Mouse (Mus musculus): ENCODE data around the gene Magi3. TPM values are rescaled to one million over a fixed set of nuclear protein-coding genes. Genes with fewer than 3 reads are reported as not detected.

Gene Magi3
- polyA plus RNA-seq, 1 experiment from 2014 or later, result 7.4 TPM

GRCm38 (mm10) chr3:104032747-104033146 is 187.4 kb downstream of the Magi3 start:
- H3K4me1 ChIP-seq (replicated peaks; ENCODE audit: control insufficient read depth, insufficient read depth, low read length), result no peaks in the 10 kb centered on the region
- no peak overlapping the region for H3K9ac ChIP-seq (ENCODE audit: low read depth, low read length)
- no peaks in the 10 kb centered on the region for H3K27me3 ChIP-seq (ENCODE audit: control insufficient read depth, insufficient read depth, low read length)
- H3K4me2 ChIP-seq (replicated peaks; ENCODE audit: low read depth, low read length), result no peak overlapping the region
- no peaks in the 10 kb centered on the region for H3K36me3 ChIP-seq (ENCODE audit: control insufficient read depth, insufficient read depth, low read length)
- no peak overlapping the region for H3K27ac ChIP-seq (ENCODE audit: low read depth, low read length)
- WGBS, result 90% methylated on average over 1 of the region's 1 CpGs
- no peak overlapping the region for H3K4me3 ChIP-seq (ENCODE audit: low read depth, low read length)
- no peaks in the 10 kb centered on the region for H3K9me3 ChIP-seq (ENCODE audit: control insufficient read depth, low read length)
- DNase-seq (ENCODE audit: low spot score), result no peak
- ATAC-seq (ENCODE audit: low FRiP score), result no peak

GRCm38 (mm10) chr3:104032086-104032485 is 188.1 kb downstream of the Magi3 start:
- Histone ChIP-seq H3K27ac (ENCODE audit: low read depth, low read length) (no peak overlapping the region), H3K9me3 (ENCODE audit: control insufficient read depth, low read length) (no peaks in the 10 kb centered on the region), H3K4me2 (replicated peaks; ENCODE audit: low read depth, low read length) (no peak overlapping the region), H3K9ac (ENCODE audit: low read depth, low read length) (no peak overlapping the region), H3K4me3 (ENCODE audit: low read depth, low read length) (no peak overlapping the region), H3K36me3 (ENCODE audit: control insufficient read depth, insufficient read depth, low read length) (no peaks in the 10 kb centered on the region), H3K27me3 (ENCODE audit: control insufficient read depth, insufficient read depth, low read length) (no peaks in the 10 kb centered on the region), H3K4me1 (replicated peaks; ENCODE audit: control insufficient read depth, insufficient read depth, low read length) (no peaks in the 10 kb centered on the region)
- ATAC-seq (ENCODE audit: low FRiP score), result no peak
- no peak for DNase-seq (ENCODE audit: low spot score)
- WGBS, result 97% methylated on average over 1 of the region's 1 CpGs

- ATAC-seq (ENCODE audit: low FRiP score), result no peak
- Histone ChIP-seq H3K9ac (ENCODE audit: low read depth, low read length) (no peak overlapping the region), H3K4me1 (replicated peaks; ENCODE audit: control insufficient read depth, insufficient read depth, low read length) (no peaks in the 10 kb centered on the region), H3K36me3 (ENCODE audit: control insufficient read depth, insufficient read depth, low read length) (no peaks in the 10 kb centered on the region), H3K9me3 (ENCODE audit: control insufficient read depth, low read length) (no peaks in the 10 kb centered on the region), H3K4me3 (ENCODE audit: low read depth, low read length) (no peak overlapping the region), H3K4me2 (replicated peaks; ENCODE audit: low read depth, low read length) (no peak overlapping the region), H3K27ac (ENCODE audit: low read depth, low read length) (no peak overlapping the region), H3K27me3 (ENCODE audit: control insufficient read depth, insufficient read depth, low read length) (no peaks in the 10 kb centered on the region)
- peak; percentile 9 for DNase-seq (ENCODE audit: low spot score)
- 56% methylated on average over 3 of the region's 3 CpGs for WGBS
Observed at GRCm38 (mm10) chr3:104026938-104027337, 193.2 kb downstream of the Magi3 start.

- Histone ChIP-seq H3K4me1 (replicated peaks; ENCODE audit: control insufficient read depth, insufficient read depth, low read length) (no peaks in the 10 kb centered on the region), H3K27ac (ENCODE audit: low read depth, low read length) (no peak overlapping the region), H3K36me3 (ENCODE audit: control insufficient read depth, insufficient read depth, low read length) (0 out of 2 replicates have a peak, but pooled peaks cover 2% of the 10 kb centered on the region), H3K4me2 (replicated peaks; ENCODE audit: low read depth, low read length) (no peak overlapping the region), H3K27me3 (ENCODE audit: control insufficient read depth, insufficient read depth, low read length) (no peaks in the 10 kb centered on the region), H3K4me3 (ENCODE audit: low read depth, low read length) (no peak overlapping the region), H3K9me3 (ENCODE audit: control insufficient read depth, low read length) (no peaks in the 10 kb centered on the region), H3K9ac (ENCODE audit: low read depth, low read length) (no peak overlapping the region)
- no peak for DNase-seq (ENCODE audit: low spot score)
- WGBS, result 85% methylated on average over 12 of the region's 12 CpGs
- no peak for ATAC-seq (ENCODE audit: low FRiP score)
Observed at GRCm38 (mm10) chr3:104020101-104020500, 200.1 kb downstream of the Magi3 start.

GRCm38 (mm10) chr3:104019453-104019852 is 200.7 kb downstream of the Magi3 start:
- Histone ChIP-seq H3K4me1 (replicated peaks; ENCODE audit: control insufficient read depth, insufficient read depth, low read length) (no peaks in the 10 kb centered on the region), H3K4me2 (replicated peaks; ENCODE audit: low read depth, low read length) (no peak overlapping the region), H3K9ac (ENCODE audit: low read depth, low read length) (no peak overlapping the region), H3K4me3 (ENCODE audit: low read depth, low read length) (no peak overlapping the region), H3K27me3 (ENCODE audit: control insufficient read depth, insufficient read depth, low read length) (no peaks in the 10 kb centered on the region), H3K9me3 (ENCODE audit: control insufficient read depth, low read length) (no peaks in the 10 kb centered on the region), H3K36me3 (ENCODE audit: control insufficient read depth, insufficient read depth, low read length) (0 out of 2 replicates have a peak, but pooled peaks cover 2% of the 10 kb centered on the region), H3K27ac (ENCODE audit: low read depth, low read length) (no peak overlapping the region)
- DNase-seq (ENCODE audit: low spot score) (peak; percentile 31), ATAC-seq (ENCODE audit: low FRiP score) (no peak)
- 82% methylated on average over 4 of the region's 4 CpGs for WGBS

- 76% methylated on average over 3 of the region's 3 CpGs for WGBS
- H3K4me3 ChIP-seq (ENCODE audit: low read depth, low read length), result no peak overlapping the region
- H3K27me3 ChIP-seq (ENCODE audit: control insufficient read depth, insufficient read depth, low read length), result no peaks in the 10 kb centered on the region
- 0 out of 2 replicates have a peak, but pooled peaks cover 2% of the 10 kb centered on the region for H3K36me3 ChIP-seq (ENCODE audit: control insufficient read depth, insufficient read depth, low read length)
- H3K4me2 ChIP-seq (replicated peaks; ENCODE audit: low read depth, low read length), result no peak overlapping the region
- no peak overlapping the region for H3K9ac ChIP-seq (ENCODE audit: low read depth, low read length)
- DNase-seq (ENCODE audit: low spot score), result no peak
- ATAC-seq (ENCODE audit: low FRiP score), result no peak
- H3K4me1 ChIP-seq (replicated peaks; ENCODE audit: control insufficient read depth, insufficient read depth, low read length), result no peaks in the 10 kb centered on the region
- no peak overlapping the region for H3K27ac ChIP-seq (ENCODE audit: low read depth, low read length)
- no peaks in the 10 kb centered on the region for H3K9me3 ChIP-seq (ENCODE audit: control insufficient read depth, low read length)
Observed at GRCm38 (mm10) chr3:104017931-104018330, 202.2 kb downstream of the Magi3 start.

GRCm38 (mm10) chr3:104011972-104012371 is 208.2 kb downstream of the Magi3 start:
- H3K27me3 ChIP-seq (ENCODE audit: control insufficient read depth, insufficient read depth, low read length), result no peaks in the 10 kb centered on the region
- WGBS, result 94% methylated on average over 2 of the region's 2 CpGs

GRCm38 (mm10) chr3:104009924-104010662 is 210.1 kb downstream of the Magi3 start:
- Histone ChIP-seq H3K4me3 (ENCODE audit: low read depth, low read length) (no peak overlapping the region), H3K4me2 (replicated peaks; ENCODE audit: low read depth, low read length) (no peak overlapping the region), H3K27ac (ENCODE audit: low read depth, low read length) (no peak overlapping the region), H3K27me3 (ENCODE audit: control insufficient read depth, insufficient read depth, low read length) (no peaks in the 10 kb centered on the region), H3K36me3 (ENCODE audit: control insufficient read depth, insufficient read depth, low read length) (no peaks in the 10 kb centered on the region; the same call in 1 of the 2 replicates), H3K9ac (ENCODE audit: low read depth, low read length) (no peak overlapping the region), H3K4me1 (replicated peaks; ENCODE audit: control insufficient read depth, insufficient read depth, low read length) (no peaks in the 10 kb centered on the region), H3K9me3 (ENCODE audit: control insufficient read depth, low read length) (no peaks in the 10 kb centered on the region)
- no peak for ATAC-seq (ENCODE audit: low FRiP score)
- DNase-seq (ENCODE audit: low spot score), result no peak
- 93% methylated on average over 5 of the region's 5 CpGs for WGBS

More at GRCm38 (mm10) chr3:104011972-104012371, 208.2 kb downstream of the Magi3 start:
- H3K27ac ChIP-seq (ENCODE audit: low read depth, low read length), result no peak overlapping the region
- H3K9me3 ChIP-seq (ENCODE audit: control insufficient read depth, low read length), result no peaks in the 10 kb centered on the region
- H3K4me3 ChIP-seq (ENCODE audit: low read depth, low read length), result no peak overlapping the region
- ATAC-seq (ENCODE audit: low FRiP score) (no peak), DNase-seq (ENCODE audit: low spot score) (no peak)
- no peaks in the 10 kb centered on the region; the same call in 1 of the 2 replicates for H3K36me3 ChIP-seq (ENCODE audit: control insufficient read depth, insufficient read depth, low read length)
- H3K9ac ChIP-seq (ENCODE audit: low read depth, low read length), result no peak overlapping the region
- no peak overlapping the region for H3K4me2 ChIP-seq (replicated peaks; ENCODE audit: low read depth, low read length)
- H3K4me1 ChIP-seq (replicated peaks; ENCODE audit: control insufficient read depth, insufficient read depth, low read length), result no peaks in the 10 kb centered on the region

DNA sequence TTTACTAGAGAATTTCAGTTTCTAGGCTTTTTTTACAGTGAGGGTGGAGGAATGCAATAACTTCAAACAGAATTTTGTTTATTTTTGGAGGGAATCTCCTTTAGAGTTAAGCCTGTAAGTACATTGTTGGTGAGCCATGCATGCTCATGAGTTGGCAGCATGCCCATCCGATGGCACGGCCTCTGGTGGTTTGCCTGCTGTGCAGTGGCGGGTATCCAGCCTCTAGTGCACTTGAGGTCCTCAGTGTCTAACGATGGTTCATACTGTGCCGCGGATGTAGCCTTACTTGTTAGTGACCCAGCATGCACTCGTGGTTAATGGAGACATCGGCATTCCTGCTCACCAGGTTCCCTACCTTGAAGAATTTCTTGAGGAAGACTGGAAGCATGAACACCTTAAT is 212.7 kb downstream of the Magi3 start:
- DNase-seq (ENCODE audit: low spot score), result no peak
- no peak overlapping the region for H3K9ac ChIP-seq (ENCODE audit: low read depth, low read length)
- no peak for ATAC-seq (ENCODE audit: low FRiP score)
- H3K27me3 ChIP-seq (ENCODE audit: control insufficient read depth, insufficient read depth, low read length), result no peaks in the 10 kb centered on the region
- H3K4me2 ChIP-seq (replicated peaks; ENCODE audit: low read depth, low read length), result no peak overlapping the region
- WGBS, result 92% methylated on average over 8 of the region's 8 CpGs
- H3K9me3 ChIP-seq (ENCODE audit: control insufficient read depth, low read length), result no peaks in the 10 kb centered on the region
- no peak overlapping the region for H3K4me3 ChIP-seq (ENCODE audit: low read depth, low read length)
- no peaks in the 10 kb centered on the region for H3K4me1 ChIP-seq (replicated peaks; ENCODE audit: control insufficient read depth, insufficient read depth, low read length)
- no peak overlapping the region for H3K27ac ChIP-seq (ENCODE audit: low read depth, low read length)
- H3K36me3 ChIP-seq (ENCODE audit: control insufficient read depth, insufficient read depth, low read length), result no peaks in the 10 kb centered on the region; the same call in 1 of the 2 replicates
